Mouse (Mus musculus) kidney, adult 2 months (tissue): ENCODE measurements at regions not wholly inside any gene's neighbourhood (a gene's known extent, or its start where the extent isn't known, plus 50 kb on each side); places are given as distances from the start of the nearest gene placed in this dataset.

Source experiments
- DNase-seq: peaks from one replicate; pipeline ENCODE4 v3.0.0; 2021
- H3K27ac ChIP-seq: fragments of 200-500 bp; 2 replicates; pipeline ENCODE4 v1.5.1; 2012; ENCODE audit warnings: low read depth, low read length, control low read depth, inconsistent platforms; ENCODE audit not compliant: insufficient read depth
- H3K27me3 ChIP-seq: fragments of 200-500 bp; replicated peaks from 2 replicates; pipeline ENCODE4 v1.6.1; 2012; ENCODE audit warnings: mild to moderate bottlenecking, moderate library complexity, low read length, inconsistent platforms; ENCODE audit not compliant: control insufficient read depth, insufficient read depth
- H3K36me3 ChIP-seq: fragments of 200-500 bp; 2 replicates; pipeline ENCODE4 v1.6.1; 2012; ENCODE audit warnings: mild to moderate bottlenecking, moderate library complexity, low read length, inconsistent platforms; ENCODE audit not compliant: control insufficient read depth, insufficient read depth
- H3K4me1 ChIP-seq: fragments of 200-500 bp; 2 replicates; pipeline ENCODE4 v1.6.1; 2011; ENCODE audit warnings: low read length; ENCODE audit not compliant: control insufficient read depth, insufficient read depth
- H3K4me3 ChIP-seq: fragments of 200-500 bp; 2 replicates; pipeline ENCODE4 v1.5.1; 2011; ENCODE audit warnings: mild to moderate bottlenecking, low read depth, low read length, control low read depth; ENCODE audit not compliant: insufficient read depth
- CTCF ChIP-seq: fragments of 200-500 bp; conservative IDR thresholded peaks from 2 replicates; pipeline ENCODE4 v1.5.1; 2011; ENCODE audit warnings: low read depth, mild to moderate bottlenecking, control low read depth, low read length, moderate library complexity, mixed read lengths; ENCODE audit not compliant: insufficient read depth, insufficient read length
- POLR2A ChIP-seq: fragments of 200-500 bp; IDR thresholded peaks from one replicate; pipeline ENCODE4 v1.6.1; 2011; ENCODE audit warnings: low read depth, low read length, control low read depth
- WGBS: fragments of 180-500 bp; shearing (Covaris S2); methylation state at CpG from one replicate; pipeline ENCODE4 v1.1.7; 2018; 5-methylcytosine and 5-hydroxymethylcytosine counted together

DNA sequence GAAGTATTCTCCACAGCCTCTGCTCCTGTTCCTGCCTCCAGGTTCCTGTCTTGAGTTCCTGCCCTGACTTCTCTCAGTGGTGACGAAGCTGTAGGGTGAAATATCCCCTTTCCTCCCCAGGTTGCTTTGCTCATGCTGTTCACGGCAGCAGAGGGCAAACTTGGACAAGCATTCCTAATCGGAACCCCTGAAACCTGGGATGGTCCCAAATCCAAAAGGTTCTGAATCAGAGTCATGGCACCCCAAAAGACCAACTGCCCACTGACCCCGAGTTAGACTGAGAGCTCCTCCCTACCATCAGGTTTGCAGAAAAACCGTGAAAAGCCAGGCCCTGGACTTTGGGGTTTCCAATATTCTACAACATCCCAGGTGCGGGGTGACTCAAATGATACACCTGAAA is 128.7 kb upstream of the Spata13 start:
- Histone ChIP-seq H3K27me3 (no peaks in the 10 kb centered on the region), H3K36me3 (no peaks in the 10 kb centered on the region), H3K4me1 (no peaks in the 10 kb centered on the region), H3K27ac (no peak overlapping the region), H3K4me3 (no peak overlapping the region)
- TF ChIP-seq POLR2A (no peak), CTCF (no peak)
- WGBS = 83% methylated on average over 6 of the region's 6 CpGs
- no peak for DNase-seq

DNA sequence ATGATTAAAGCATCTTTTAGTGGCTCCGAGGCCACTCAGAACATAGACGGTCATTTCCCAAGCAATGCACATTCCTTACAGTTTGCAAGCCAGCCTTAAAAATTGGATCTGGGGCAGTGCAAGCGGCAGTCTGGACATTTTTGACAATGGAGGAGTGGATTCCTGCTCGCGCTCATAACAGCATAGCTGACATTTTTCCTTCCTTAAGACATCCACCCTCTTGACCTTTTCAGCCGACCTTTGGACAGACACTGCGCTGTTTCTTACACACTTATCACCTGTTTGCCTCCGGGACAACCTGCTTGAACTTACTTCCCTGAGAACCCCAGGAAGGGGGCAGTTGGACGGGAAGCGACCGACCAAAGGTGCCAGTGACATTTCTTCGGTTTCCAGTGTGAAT is 127.5 kb upstream of the Spata13 start:
- H3K4me1 ChIP-seq = no peaks in the 10 kb centered on the region
- H3K27me3 ChIP-seq = no peaks in the 10 kb centered on the region
- no peak for DNase-seq
- no peak overlapping the region for H3K4me3 ChIP-seq
- TF ChIP-seq POLR2A = no peak
- no peak overlapping the region for H3K27ac ChIP-seq
- 60% methylated on average over 12 of the region's 12 CpGs for WGBS
- H3K36me3 ChIP-seq = no peaks in the 10 kb centered on the region

DNA sequence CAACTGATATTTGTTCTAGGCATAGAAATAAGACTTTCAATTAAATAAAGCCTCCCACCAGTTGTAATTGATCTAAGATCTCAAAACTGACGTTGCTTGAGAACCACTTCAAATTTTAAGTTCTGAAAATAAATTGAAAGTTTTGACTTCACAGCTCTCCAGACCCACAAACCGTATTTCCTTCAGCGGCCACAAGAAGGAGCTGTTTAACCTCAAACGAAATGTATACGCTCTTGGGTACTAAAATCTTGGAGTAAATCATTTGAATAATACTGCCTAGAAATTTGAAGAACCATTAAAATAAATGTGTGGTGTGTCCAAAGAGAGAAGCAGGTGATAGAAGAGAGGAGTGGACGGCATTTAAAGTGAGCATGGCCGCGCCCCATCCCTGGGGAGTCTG is 120.2 kb upstream of the Spata13 start:
- no peak for TF ChIP-seq POLR2A
- TF ChIP-seq CTCF = 0 out of 2 replicates have a peak, but pooled peaks have one; percentile 13
- Histone ChIP-seq H3K4me3 (no peak overlapping the region), H3K27ac (no peak overlapping the region), H3K36me3 (no peaks in the 10 kb centered on the region), H3K27me3 (no peaks in the 10 kb centered on the region), H3K4me1 (no peaks in the 10 kb centered on the region)
- no peak for DNase-seq
- 18% methylated on average over 8 of the region's 8 CpGs for WGBS

DNA sequence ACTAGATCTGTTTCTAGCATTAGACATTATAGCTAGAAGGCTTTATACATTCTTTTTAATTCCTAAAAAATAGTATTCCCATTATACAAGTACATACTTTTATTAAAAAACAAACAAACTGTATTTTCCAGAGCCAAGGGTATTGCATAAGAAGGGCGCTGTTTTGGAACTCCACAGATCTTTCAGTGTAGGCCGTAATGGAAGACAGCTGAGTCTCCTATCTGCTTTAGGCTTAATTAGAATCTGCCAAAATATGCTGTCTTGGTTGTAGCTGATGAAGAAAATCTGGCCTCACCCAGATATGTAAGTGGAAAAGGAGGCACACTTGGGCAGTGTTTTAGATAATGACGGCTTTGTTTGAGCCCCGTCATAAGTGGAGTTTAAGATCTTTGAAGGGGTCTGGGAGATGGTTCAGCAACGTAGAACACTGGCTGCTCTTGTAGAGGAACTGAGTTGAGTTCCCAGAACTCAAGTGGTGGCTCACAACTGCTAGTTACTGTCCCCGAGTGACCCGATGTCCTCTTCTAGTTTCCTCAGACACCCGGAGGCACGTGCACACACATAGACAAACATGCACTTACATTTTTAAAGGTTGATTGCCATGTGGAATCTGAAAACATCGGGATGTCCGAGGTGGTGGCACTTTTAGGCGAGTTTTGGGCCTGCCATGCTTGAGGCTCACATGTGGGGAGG is 118.6 kb upstream of the Spata13 start:
- WGBS = 84% methylated on average over 12 of the region's 12 CpGs
- TF ChIP-seq CTCF (no peak), POLR2A (no peak)
- no peak overlapping the region for H3K4me3 ChIP-seq
- H3K27me3 ChIP-seq = no peaks in the 10 kb centered on the region
- H3K27ac ChIP-seq = no peak overlapping the region
- no peak for DNase-seq
- no peaks in the 10 kb centered on the region for H3K36me3 ChIP-seq
- H3K4me1 ChIP-seq = no peaks in the 10 kb centered on the region

DNA sequence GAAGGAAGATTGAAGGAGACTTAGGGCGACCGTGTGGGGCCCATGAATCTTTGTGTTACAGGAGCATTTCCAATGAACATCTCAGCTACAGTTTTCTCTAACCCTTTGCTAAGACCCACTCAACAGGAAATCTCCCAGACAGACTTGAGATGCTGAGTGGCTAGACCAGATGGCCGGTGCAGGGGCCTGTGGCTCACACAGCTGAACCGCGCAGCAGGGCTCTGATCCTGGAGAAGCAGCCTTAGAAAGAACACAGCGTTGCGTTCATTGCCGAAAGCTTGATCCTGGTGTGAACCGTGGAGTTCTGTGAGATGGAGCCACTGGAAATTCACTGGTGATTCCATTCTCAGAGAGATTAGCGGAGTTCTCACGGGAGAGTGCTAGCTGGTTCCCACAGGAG is 115.9 kb upstream of the Spata13 start:
- H3K4me3 ChIP-seq = no peak overlapping the region
- H3K4me1 ChIP-seq = no peaks in the 10 kb centered on the region
- H3K36me3 ChIP-seq = no peaks in the 10 kb centered on the region
- WGBS = 92% methylated on average over 11 of the region's 11 CpGs
- DNase-seq = no peak
- H3K27ac ChIP-seq = no peak overlapping the region
- TF ChIP-seq POLR2A = no peak
- TF ChIP-seq CTCF = no peak
- no peaks in the 10 kb centered on the region for H3K27me3 ChIP-seq

DNA sequence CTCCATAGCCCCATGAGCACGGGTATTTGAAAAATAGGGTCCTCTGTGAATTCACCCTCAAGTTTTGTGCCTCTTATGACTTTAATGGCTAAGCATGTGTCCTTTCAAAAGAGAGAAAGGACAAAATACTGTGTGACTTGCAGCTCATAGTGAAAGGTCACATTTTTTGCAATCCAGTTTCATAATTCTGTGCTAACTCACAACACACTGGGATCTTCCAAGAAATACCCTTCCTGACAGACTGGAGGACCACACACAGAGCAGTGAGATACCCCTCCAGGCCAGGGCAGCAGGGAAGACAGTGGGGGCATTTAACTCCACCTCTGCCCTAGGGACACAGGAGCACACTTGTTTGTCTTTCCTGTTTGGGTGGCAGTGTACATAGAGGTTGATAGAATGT is 110.8 kb upstream of the Spata13 start:
- Histone ChIP-seq H3K4me3 (no peak overlapping the region), H3K4me1 (no peaks in the 10 kb centered on the region; the same call in 1 of the 2 replicates), H3K27ac (peak overlapping the region; percentile 39), H3K36me3 (no peaks in the 10 kb centered on the region), H3K27me3 (no peaks in the 10 kb centered on the region)
- TF ChIP-seq POLR2A (no peak), CTCF (no peak)
- 44% methylated on average over 1 of the region's 1 CpGs for WGBS
- no peak for DNase-seq

DNA sequence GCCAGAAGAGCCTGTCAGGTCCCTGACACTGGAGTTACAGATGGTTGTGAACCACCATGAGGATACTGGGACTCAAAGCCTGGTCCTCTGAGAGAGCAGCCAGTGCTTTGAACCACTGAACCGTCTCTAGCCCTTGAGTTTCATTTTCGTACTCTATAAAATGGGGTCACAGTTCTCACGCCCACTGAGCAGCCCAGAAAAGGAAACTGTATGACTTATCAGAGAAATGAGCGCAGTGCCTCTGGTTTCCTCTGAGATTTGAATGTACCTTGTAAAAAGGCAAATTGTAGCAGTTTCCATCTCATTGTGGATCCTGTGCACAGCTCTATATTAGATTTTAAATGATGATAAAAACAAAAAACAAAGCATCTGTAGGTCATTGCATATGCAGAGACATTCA is 108.9 kb upstream of the Spata13 start:
- Histone ChIP-seq H3K27ac (no peak overlapping the region), H3K4me1 (peaks cover 6% of the 10 kb centered on the region; the same call in 1 of the 2 replicates), H3K4me3 (no peak overlapping the region), H3K36me3 (no peaks in the 10 kb centered on the region), H3K27me3 (no peaks in the 10 kb centered on the region)
- DNase-seq = no peak
- 60% methylated on average over 4 of the region's 4 CpGs for WGBS
- TF ChIP-seq POLR2A = no peak
- no peak for TF ChIP-seq CTCF
